Mouse (Mus musculus): ENCODE measurements around the gene Scgb1a1. TPM values are rescaled to one million over a fixed set of nuclear protein-coding genes. Genes with fewer than 3 reads are reported as not detected.
A peak's percentile ranks its signal among the peaks of the same experiment; 100 is the strongest.

Gene Scgb1a1
- polyA plus RNA-seq, 1 experiment, result not detected

GRCm38 (mm10) chr19:9112043-9112442 is 24.3 kb upstream of the Scgb1a1 start:
- no peak for TF ChIP-seq POLR2A (IDR thresholded peaks at IDR 0.05; ENCODE audit: borderline replicate concordance, extremely low read depth, insufficient read depth, insufficient read length, poor library complexity, severe bottlenecking)
- no peak for TF ChIP-seq CTCF (IDR thresholded peaks at IDR 0.05; ENCODE audit: borderline replicate concordance, extremely low read depth, insufficient read depth, insufficient read length)
- DNase-seq (ENCODE audit: low read depth), result no peak

DNA sequence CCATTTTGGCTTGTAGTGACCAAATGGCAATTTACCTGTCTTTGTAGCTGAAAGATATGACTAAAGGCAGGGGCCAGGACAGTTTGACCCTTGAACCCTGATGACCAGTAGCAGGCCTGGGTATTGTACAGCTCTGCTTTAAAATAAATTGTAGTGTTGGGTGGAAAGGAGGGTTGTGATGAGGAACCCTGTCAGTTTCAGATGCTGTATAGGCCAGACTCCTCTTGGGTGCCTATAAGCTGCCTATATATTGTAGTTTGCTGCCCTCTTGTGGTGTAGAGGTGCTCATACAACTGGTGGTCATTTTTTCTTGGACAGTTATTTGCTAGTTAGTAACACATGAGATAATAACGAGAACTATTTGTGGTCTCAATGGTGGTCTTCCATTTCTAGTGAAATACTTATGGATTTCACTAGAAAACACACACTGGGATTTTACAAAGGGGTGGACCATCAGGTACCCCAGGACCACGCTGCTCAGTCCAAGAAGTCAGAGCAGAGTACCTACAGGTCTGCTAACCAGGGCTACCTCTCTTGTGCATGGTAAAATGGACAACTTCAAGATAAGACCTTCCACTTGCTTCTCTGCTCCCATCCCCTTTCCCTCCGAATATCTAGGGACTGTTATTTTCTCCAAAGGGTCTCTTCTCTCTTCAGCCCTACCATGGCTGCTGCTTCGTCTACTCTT is 22.6 kb upstream of the Scgb1a1 start:
- peak; percentile 75; the same call in 1 of the 2 replicates for TF ChIP-seq CTCF (IDR thresholded peaks at IDR 0.05; ENCODE audit: borderline replicate concordance, extremely low read depth, insufficient read depth, insufficient read length)
- no peak for TF ChIP-seq POLR2A (IDR thresholded peaks at IDR 0.05; ENCODE audit: borderline replicate concordance, extremely low read depth, insufficient read depth, insufficient read length, poor library complexity, severe bottlenecking)
- peak; percentile 86 for DNase-seq (ENCODE audit: low read depth)

- TF ChIP-seq POLR2A (IDR thresholded peaks at IDR 0.05; ENCODE audit: borderline replicate concordance, extremely low read depth, insufficient read depth, insufficient read length, poor library complexity, severe bottlenecking) (no peak), CTCF (IDR thresholded peaks at IDR 0.05; ENCODE audit: borderline replicate concordance, extremely low read depth, insufficient read depth, insufficient read length) (no peak)
- no peak for DNase-seq (ENCODE audit: low read depth)
Observed at GRCm38 (mm10) chr19:9108536-9108935, 20.8 kb upstream of the Scgb1a1 start.

GRCm38 (mm10) chr19:9107379-9107755 is 19.6 kb upstream of the Scgb1a1 start:
- no peak for TF ChIP-seq POLR2A (IDR thresholded peaks at IDR 0.05; ENCODE audit: borderline replicate concordance, extremely low read depth, insufficient read depth, insufficient read length, poor library complexity, severe bottlenecking)
- TF ChIP-seq CTCF (IDR thresholded peaks at IDR 0.05; ENCODE audit: borderline replicate concordance, extremely low read depth, insufficient read depth, insufficient read length), result no peak
- DNase-seq (ENCODE audit: low read depth), result no peak

DNA sequence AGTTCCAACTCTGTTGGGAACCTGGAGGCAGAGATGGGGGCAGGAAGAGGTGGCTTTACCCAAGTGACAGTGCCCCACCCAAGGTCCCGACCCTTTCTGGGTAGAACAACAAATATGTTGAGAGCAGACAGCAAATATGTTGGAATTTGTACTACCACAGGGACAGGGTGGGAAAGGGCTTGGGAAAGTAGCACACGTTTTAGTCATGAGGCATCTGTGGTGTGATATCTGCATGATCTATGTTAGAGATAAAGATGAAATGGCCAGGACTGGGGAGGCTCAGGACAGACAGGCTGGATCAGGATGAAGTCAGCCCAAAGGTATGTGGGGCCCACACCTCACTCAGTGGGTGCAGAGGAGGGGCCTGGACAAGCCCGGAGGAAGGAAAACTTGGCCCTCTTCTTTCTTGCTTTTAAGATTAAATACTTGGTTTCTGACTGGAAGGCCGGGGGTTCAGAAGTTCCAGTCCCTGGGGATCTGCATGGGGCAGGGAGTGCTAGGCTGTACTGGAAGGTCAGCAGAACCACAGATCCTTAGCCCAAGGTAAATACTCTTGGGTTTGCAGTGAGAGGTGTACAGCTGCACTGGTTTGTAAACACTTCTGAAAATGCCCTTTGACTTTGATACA is 19.1 kb upstream of the Scgb1a1 start:
- TF ChIP-seq POLR2A (IDR thresholded peaks at IDR 0.05; ENCODE audit: borderline replicate concordance, extremely low read depth, insufficient read depth, insufficient read length, poor library complexity, severe bottlenecking), result no peak
- TF ChIP-seq CTCF (IDR thresholded peaks at IDR 0.05; ENCODE audit: borderline replicate concordance, extremely low read depth, insufficient read depth, insufficient read length), result no peak
- DNase-seq (ENCODE audit: low read depth), result no peak

DNA sequence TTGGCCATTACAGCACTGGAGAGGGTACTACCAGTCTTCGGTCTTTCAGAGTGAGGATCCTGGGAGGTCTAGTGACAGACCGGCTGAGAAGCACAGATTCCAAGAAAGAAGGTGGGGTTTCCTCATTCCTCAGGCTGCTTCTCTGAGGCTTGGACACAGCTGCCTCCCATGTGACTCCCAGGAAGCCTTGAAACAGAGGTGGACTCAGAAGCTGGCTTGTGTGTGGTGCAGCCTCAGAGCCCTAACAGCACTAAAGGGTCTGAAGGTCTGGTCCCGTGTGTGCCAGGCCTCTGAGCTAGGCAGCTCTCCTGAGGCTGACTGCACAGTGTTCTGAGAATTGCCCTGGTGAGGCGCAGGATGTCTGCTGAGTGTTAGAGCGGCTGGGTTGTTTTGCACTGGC is 18.3 kb upstream of the Scgb1a1 start:
- TF ChIP-seq CTCF (IDR thresholded peaks at IDR 0.05; ENCODE audit: borderline replicate concordance, extremely low read depth, insufficient read depth, insufficient read length), result no peak
- DNase-seq (ENCODE audit: low read depth), result no peak

GRCm38 (mm10) chr19:9105101-9105685 is 17.4 kb upstream of the Scgb1a1 start:
- DNase-seq (ENCODE audit: low read depth), result no peak
- no peak for TF ChIP-seq CTCF (IDR thresholded peaks at IDR 0.05; ENCODE audit: borderline replicate concordance, extremely low read depth, insufficient read depth, insufficient read length)
- TF ChIP-seq POLR2A (IDR thresholded peaks at IDR 0.05; ENCODE audit: borderline replicate concordance, extremely low read depth, insufficient read depth, insufficient read length, poor library complexity, severe bottlenecking), result no peak

DNA sequence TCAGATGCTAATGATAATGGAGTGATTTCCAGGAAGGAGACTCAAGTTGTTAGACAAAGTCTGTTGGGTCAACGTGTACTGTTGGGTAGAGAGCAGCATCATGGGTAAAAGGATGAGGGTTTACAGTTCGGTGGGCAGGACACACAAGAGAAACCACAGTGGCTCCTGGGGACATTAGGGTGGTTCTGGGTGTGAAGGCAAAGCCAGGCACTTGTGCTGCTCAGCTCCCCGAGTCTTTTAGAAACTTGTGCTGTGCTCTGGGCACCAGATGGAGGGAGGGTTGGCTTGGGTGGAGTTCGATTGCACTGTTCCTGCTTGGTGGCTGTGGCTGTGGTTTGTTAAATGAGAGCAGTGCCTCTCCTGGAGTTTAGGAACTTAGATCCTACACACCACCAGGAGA is 16.2 kb upstream of the Scgb1a1 start:
- no peak for TF ChIP-seq POLR2A (IDR thresholded peaks at IDR 0.05; ENCODE audit: borderline replicate concordance, extremely low read depth, insufficient read depth, insufficient read length, poor library complexity, severe bottlenecking)
- no peak for TF ChIP-seq CTCF (IDR thresholded peaks at IDR 0.05; ENCODE audit: borderline replicate concordance, extremely low read depth, insufficient read depth, insufficient read length)

DNA sequence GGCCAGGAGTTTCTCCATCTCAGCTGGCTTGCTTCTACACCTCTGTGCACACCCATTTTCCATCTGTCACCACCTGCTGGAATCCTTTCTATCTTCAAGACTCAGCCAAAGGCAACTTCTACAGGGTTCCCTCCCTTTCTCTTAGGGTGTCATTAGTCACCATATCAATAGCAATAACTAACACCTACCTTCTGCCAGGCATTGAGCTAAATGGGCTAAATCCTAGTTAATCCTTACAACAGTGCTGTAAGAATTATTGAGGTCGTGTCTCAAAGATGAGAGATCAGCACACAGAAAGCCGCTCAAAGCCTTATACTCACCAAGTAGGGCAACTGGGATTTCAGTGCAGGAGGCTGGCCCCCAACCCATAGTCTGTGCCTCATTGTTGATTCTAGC is 13.3 kb upstream of the Scgb1a1 start:
- DNase-seq (ENCODE audit: low read depth), result no peak

More for the DNA sequence above, 16.2 kb upstream of the Scgb1a1 start:
- no peak for DNase-seq (ENCODE audit: low read depth)

DNA sequence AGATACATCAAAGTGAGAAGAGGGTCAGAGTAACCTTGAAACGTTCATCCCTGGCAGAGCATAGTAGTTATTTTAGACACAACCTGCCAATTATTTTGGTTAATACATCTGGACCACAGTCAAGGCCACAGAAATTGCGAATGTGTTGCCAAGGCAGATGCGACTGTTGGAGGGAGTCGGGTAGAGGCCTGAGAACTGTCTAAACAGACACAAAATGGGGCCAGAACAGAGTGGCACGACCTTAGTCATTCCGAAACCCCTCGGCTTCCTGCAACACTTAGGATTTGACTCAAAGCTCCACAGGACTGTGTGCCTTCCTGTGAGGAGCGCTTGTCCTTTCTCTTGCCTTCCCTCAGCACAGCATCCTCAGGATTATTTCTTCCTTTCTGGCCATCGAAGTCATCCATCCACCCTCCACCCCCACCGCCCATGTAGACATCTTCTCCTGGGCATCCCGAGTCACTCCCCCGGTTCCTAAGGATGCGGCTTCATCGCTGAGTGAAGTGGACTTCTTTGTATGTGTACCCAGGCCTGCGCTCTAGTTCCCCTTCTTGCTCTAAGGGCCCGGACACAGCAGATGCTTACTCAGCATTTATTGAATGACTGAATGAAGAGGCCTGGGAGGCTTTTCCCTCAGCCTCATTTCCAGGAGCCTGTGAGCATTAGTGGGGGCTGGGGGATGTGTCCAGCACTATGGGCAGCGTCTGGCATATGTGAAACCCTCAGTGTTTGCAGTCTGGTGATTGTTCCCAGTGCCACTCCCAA is 12.7 kb upstream of the Scgb1a1 start:
- TF ChIP-seq CTCF (IDR thresholded peaks at IDR 0.05; ENCODE audit: borderline replicate concordance, extremely low read depth, insufficient read depth, insufficient read length), result no peak
- DNase-seq (ENCODE audit: low read depth), result no peak

More for the DNA sequence above, 13.3 kb upstream of the Scgb1a1 start:
- TF ChIP-seq POLR2A (IDR thresholded peaks at IDR 0.05; ENCODE audit: borderline replicate concordance, extremely low read depth, insufficient read depth, insufficient read length, poor library complexity, severe bottlenecking) (no peak), CTCF (IDR thresholded peaks at IDR 0.05; ENCODE audit: borderline replicate concordance, extremely low read depth, insufficient read depth, insufficient read length) (no peak)

GRCm38 (mm10) chr19:9099751-9100150 is 12.0 kb upstream of the Scgb1a1 start:
- DNase-seq (ENCODE audit: low read depth), result no peak
- TF ChIP-seq CTCF (IDR thresholded peaks at IDR 0.05; ENCODE audit: borderline replicate concordance, extremely low read depth, insufficient read depth, insufficient read length), result no peak
- no peak for TF ChIP-seq POLR2A (IDR thresholded peaks at IDR 0.05; ENCODE audit: borderline replicate concordance, extremely low read depth, insufficient read depth, insufficient read length, poor library complexity, severe bottlenecking)
